Mouse (Mus musculus) forebrain, postnatal 0 days (tissue): ENCODE results near the gene Vmn1r215. TPM values are rescaled to one million over a fixed set of nuclear protein-coding genes. Genes with fewer than 3 reads are reported as not detected.
A peak's percentile ranks its signal among the peaks of the same experiment; 100 is the strongest.
"Not testable (repeated sequence)": the region's sequence is repeated elsewhere in the genome, so short reads cannot be mapped to it uniquely, and the experiment has no call there.

Experiments
- ATAC-seq: fragments of 200-750 bp; cut with Nextera tagmentation; 2 replicates; pipeline ENCODE4 v1.8.0; 2017; ENCODE audit warnings: mild to moderate bottlenecking, moderate library complexity
- DNase-seq: peaks from one replicate; pipeline ENCODE4 v3.0.0-alpha.2; 2015
- H3K27ac ChIP-seq: fragments of 300-500 bp; sonication (generic); 2 replicates; pipeline ENCODE4 v1.5.1; 2014; ENCODE audit warnings: low read depth, mild to moderate bottlenecking, antibody characterized with exemption, low read length, moderate library complexity, mixed read lengths
- H3K27me3 ChIP-seq: fragments of 300-500 bp; sonication (generic); 2 replicates; pipeline ENCODE4 v1.6.1; 2014; ENCODE audit warnings: mild to moderate bottlenecking, low read length, mixed read lengths; ENCODE audit not compliant: insufficient read depth
- H3K36me3 ChIP-seq: fragments of 300-500 bp; sonication (generic); 2 replicates; pipeline ENCODE4 v1.6.1; 2014; ENCODE audit warnings: mild to moderate bottlenecking, moderate library complexity; ENCODE audit not compliant: insufficient read depth
- H3K4me1 ChIP-seq: fragments of 300-500 bp; sonication (generic); 2 replicates; pipeline ENCODE4 v1.6.1; 2014; ENCODE audit warnings: antibody characterized with exemption; ENCODE audit not compliant: insufficient read depth
- H3K4me2 ChIP-seq: fragments of 300-500 bp; sonication (generic); 2 replicates; pipeline ENCODE4 v1.6.1; 2014; ENCODE audit warnings: low read depth, mild to moderate bottlenecking, moderate library complexity
- H3K4me3 ChIP-seq: fragments of 300-500 bp; sonication (generic); 2 replicates; pipeline ENCODE4 v1.5.1; 2014; ENCODE audit warnings: low read depth, low read length, mixed read lengths
- H3K9ac ChIP-seq: fragments of 300-500 bp; sonication (generic); 2 replicates; pipeline ENCODE4 v1.6.1; 2014; ENCODE audit warnings: mild to moderate bottlenecking
- H3K9me3 ChIP-seq: fragments of 300-500 bp; sonication (generic); 2 replicates; pipeline ENCODE4 v1.6.1; 2016; ENCODE audit warnings: low read length
- CTCF ChIP-seq: sonication (generic); IDR thresholded peaks from 2 replicates; pipeline ENCODE4 v1.5.1; 2016; ENCODE audit warnings: antibody characterized with exemption, control low read depth, low read depth
- WGBS: fragments of 180-500 bp; shearing (Covaris S2); extraction: QIAGEN DNeasy Blood & Tissue Kit; methylation state at CpG from one replicate; pipeline ENCODE4 v1.1.7; 2014; 5-methylcytosine and 5-hydroxymethylcytosine counted together
- polyA plus RNA-seq: library from polyadenylated mRNA; unstranded; fragments of >200 nt; fragmentation: Nextera tagmentation; extraction: Ambion mirVana; gene quantifications from 2 replicates; pipeline ENCODE4 v1.2.1, GENCODE M21; 2015
- total RNA-seq: library from RNA; depleted of rRNA; stranded (reverse); fragments of >200 nt; gene quantifications from 2 replicates; pipeline ENCODE4 v1.2.3, GENCODE M21; 2014; rRNA removed

The Vmn1r215 gene
- total RNA-seq (not detected in 2 replicates), polyA plus RNA-seq (not detected in 2 replicates)

DNA sequence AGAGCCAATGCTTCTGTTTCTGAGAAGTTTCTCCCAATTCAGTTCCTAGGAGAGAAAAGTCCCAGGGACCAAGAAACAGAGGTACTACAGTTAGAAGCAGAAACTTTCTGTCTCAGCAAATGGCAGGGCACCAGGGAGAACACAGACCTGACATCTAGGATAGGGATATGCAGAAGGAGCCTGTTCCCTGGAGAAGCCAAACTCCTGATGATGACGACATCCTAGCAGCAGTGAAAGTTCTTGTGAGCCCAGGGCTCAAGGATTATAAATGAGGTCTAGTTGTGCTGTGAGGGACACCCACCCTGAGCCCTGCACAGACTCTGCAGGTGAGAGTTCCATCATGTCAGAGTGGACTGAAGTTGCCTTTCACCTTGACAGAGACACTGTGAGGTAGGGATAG is at the start of gene Vmn1r215:
TSS of gene Vmn1r215 (plus strand) at position 301 of the 400 bp plus-strand sequence.
- Histone ChIP-seq H3K4me3 (no peak within 1 kb of the TSS), H3K9ac (no peak within 1 kb of the TSS), H3K4me2 (no peak within 1 kb of the TSS), H3K27me3 (no peaks in the 10 kb centered on the region), H3K36me3 (no peaks in the 10 kb centered on the region), H3K4me1 (no peaks in the 10 kb centered on the region), H3K9me3 (no peaks in the 10 kb centered on the region), H3K27ac (no peak within 1 kb of the TSS)
- DNase-seq, result no peak
- no peak for TF ChIP-seq CTCF
- ATAC-seq, result no peak
- WGBS, result 88% methylated on average over 1 of the region's 1 CpGs

DNA sequence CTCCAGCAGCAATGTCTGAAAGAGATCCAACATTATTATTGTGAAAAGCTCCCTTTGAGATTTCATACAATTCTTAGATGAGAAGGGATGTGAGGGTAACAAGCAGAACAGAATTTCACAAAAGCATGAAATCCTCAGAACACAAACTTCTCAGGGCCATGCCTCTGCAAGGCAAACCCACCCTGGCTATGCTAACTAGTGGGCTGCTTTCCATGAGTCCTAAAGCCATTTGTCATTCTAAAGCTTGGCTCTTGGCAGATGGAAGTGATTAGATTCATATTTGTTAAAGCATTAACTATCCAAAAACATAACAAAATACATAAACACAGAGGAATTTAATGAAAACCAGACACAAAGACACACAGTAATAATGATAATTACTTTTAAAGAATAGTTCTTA is 49.7 kb upstream of the Vmn1r215 start:
- DNase-seq (no peak), ATAC-seq (no peak)

DNA sequence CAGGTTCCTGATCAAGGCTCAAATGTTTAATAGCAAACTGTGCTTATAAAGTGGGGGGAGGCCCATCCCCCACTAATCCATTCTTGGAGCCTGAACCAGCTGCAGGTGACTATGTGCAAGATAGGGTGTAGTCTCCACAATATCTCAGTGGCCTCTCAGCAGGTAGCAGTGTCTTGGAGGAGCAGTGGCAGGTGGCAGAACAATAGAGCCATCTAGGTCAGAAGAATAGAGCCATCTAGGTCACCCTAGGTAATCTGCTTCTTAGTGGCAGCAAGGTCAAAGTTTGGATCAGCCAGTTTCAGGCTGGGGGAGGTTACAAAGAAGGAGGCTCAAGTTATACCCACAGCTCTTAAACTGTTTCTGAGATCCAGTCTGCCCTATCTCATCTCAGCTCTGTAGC is 43.0 kb upstream of the Vmn1r215 start:
- ATAC-seq, result no peak

More for the DNA sequence above, 49.7 kb upstream of the Vmn1r215 start:
- no peaks in the 10 kb centered on the region for H3K4me1 ChIP-seq
- no peak overlapping the region for H3K27ac ChIP-seq
- H3K36me3 ChIP-seq, result no peaks in the 10 kb centered on the region
- no peak for TF ChIP-seq CTCF
- no peak overlapping the region for H3K4me2 ChIP-seq
- H3K9ac ChIP-seq, result no peak overlapping the region
- no peaks in the 10 kb centered on the region for H3K9me3 ChIP-seq
- no peaks in the 10 kb centered on the region for H3K27me3 ChIP-seq
- no peak overlapping the region for H3K4me3 ChIP-seq

DNA sequence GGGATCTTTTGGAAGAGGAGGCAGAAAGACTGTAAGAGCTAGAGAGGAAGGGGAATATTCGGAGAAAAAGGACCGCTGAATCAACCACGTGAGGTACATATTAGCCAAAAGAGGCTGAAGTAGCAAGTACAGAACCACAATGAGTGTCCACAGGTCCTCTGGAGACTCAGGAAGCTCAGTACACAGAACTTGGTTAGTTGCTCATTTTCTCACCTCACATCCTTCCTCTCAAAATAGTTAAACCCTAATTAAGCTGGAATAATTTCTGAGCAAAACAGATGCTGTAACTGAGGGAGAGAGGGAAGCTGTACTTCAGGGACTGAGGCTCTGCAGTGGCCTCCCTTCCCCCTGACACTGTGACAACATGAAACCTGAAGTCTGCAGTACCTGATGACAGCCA is 37.7 kb upstream of the Vmn1r215 start, which contains the start of gene Vmn1r214:
TSS of gene Vmn1r214 (plus strand) at position 301 of the 400 bp plus-strand sequence.
- ATAC-seq, result no peak
- no peaks in the 10 kb centered on the region for H3K9me3 ChIP-seq
- H3K4me2 ChIP-seq, result no peak within 1 kb of the TSS
- no peaks in the 10 kb centered on the region for H3K36me3 ChIP-seq
- no peak within 1 kb of the TSS for H3K27ac ChIP-seq
- H3K4me1 ChIP-seq, result no peaks in the 10 kb centered on the region
- H3K4me3 ChIP-seq, result no peak within 1 kb of the TSS
- H3K9ac ChIP-seq, result no peak within 1 kb of the TSS
- no peak for DNase-seq
- 82% methylated on average over 3 of the region's 3 CpGs for WGBS
- no peaks in the 10 kb centered on the region for H3K27me3 ChIP-seq
- TF ChIP-seq CTCF, result no peak

More for the DNA sequence above, 43.0 kb upstream of the Vmn1r215 start:
- no peak for DNase-seq
- H3K27ac ChIP-seq, result no peak overlapping the region
- H3K27me3 ChIP-seq, result no peaks in the 10 kb centered on the region
- no peak overlapping the region for H3K4me2 ChIP-seq
- no peak overlapping the region for H3K9ac ChIP-seq
- no peaks in the 10 kb centered on the region for H3K36me3 ChIP-seq
- no peak overlapping the region for H3K4me3 ChIP-seq
- TF ChIP-seq CTCF, result no peak
- no peaks in the 10 kb centered on the region for H3K4me1 ChIP-seq
- H3K9me3 ChIP-seq, result no peaks in the 10 kb centered on the region

DNA sequence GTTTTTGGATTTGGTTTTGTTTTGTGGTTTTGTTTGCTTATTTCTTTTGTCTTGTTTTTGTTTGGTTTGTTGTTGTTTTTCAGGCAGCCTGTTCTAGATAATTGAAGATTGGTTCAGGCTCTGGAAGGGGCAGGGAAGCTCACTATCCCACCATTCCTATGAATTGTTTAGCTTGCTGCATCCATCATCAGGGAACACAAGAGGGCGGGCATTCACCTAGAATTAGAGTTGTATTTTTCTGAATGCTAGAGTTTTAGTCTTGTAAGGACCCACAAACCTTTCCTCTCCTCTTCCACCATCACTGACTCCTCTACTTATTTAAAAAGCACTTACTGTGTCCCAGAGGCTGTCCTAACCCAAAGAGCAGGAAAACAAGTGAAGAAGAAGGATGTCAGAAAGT is 10.0 kb upstream of the Vmn1r215 start:
- H3K27me3 ChIP-seq, result no peaks in the 10 kb centered on the region
- WGBS, result 58% methylated on average over 1 of the region's 1 CpGs
- no peaks in the 10 kb centered on the region for H3K9me3 ChIP-seq
- no peak overlapping the region for H3K27ac ChIP-seq
- ATAC-seq (no peak), DNase-seq (no peak)
- H3K4me3 ChIP-seq, result no peak overlapping the region
- TF ChIP-seq CTCF, result peak; percentile 11; the same call in 1 of the 2 replicates
- H3K4me1 ChIP-seq, result no peaks in the 10 kb centered on the region
- no peak overlapping the region for H3K4me2 ChIP-seq
- H3K9ac ChIP-seq, result no peak overlapping the region
- H3K36me3 ChIP-seq, result no peaks in the 10 kb centered on the region

DNA sequence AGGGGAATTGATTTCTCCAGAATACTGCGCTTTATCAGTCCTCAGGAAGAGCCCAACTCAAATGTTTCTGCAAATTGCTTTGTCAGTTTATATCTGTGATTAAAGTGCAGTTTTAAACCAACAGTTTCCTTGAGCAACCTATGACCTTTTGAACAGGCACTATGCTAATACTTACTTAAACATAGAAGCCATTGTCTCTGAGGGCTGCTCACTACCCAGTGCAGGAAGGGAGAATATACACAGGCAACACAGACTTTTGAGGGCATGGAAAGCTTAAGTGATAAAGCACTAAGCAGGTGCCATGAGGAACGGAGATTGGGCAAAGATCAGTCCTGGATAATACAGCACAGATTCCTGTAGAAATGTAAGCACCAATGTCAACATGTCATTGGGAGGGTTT is 1.5 kb downstream of the Vmn1r215 start:
- ATAC-seq (no peak), DNase-seq (no peak)
- Histone ChIP-seq H3K4me1 (no peaks in the 10 kb centered on the region), H3K9me3 (no peaks in the 10 kb centered on the region), H3K27me3 (no peaks in the 10 kb centered on the region), H3K27ac (no peak overlapping the region), H3K4me3 (no peak overlapping the region), H3K9ac (no peak overlapping the region), H3K36me3 (no peaks in the 10 kb centered on the region), H3K4me2 (no peak overlapping the region)
- TF ChIP-seq CTCF, result no peak
- WGBS, result 96% methylated on average over 2 of the region's 2 CpGs

DNA sequence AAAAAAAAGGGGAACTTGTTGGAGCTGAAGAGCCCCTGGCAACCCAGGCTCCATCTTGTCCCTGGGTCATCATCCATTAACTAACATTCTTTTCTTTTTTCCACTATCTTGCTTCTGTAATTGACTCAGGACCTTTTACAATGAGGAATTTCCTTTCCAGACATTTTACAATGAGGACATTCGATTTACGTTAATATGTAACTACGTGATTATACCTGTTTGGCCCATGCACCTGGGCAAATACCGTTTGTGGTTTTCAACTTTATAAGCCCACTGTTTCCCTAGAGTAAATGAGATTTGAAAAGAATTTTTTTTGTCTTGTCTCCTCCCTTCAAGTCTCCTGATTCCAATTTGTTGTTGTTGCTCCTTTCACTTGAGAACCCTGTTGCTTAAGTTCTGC is 26.6 kb downstream of the Vmn1r215 start:
- H3K4me2 ChIP-seq, result no peak overlapping the region
- no peaks in the 10 kb centered on the region for H3K9me3 ChIP-seq
- no peaks in the 10 kb centered on the region for H3K4me1 ChIP-seq
- H3K27me3 ChIP-seq, result no peaks in the 10 kb centered on the region
- H3K36me3 ChIP-seq, result no peaks in the 10 kb centered on the region
- ATAC-seq (no peak), DNase-seq (no peak)
- H3K9ac ChIP-seq, result no peak overlapping the region
- WGBS, result 96% methylated on average over 4 of the region's 4 CpGs
- TF ChIP-seq CTCF, result no peak
- H3K27ac ChIP-seq, result no peak overlapping the region
- no peak overlapping the region for H3K4me3 ChIP-seq

DNA sequence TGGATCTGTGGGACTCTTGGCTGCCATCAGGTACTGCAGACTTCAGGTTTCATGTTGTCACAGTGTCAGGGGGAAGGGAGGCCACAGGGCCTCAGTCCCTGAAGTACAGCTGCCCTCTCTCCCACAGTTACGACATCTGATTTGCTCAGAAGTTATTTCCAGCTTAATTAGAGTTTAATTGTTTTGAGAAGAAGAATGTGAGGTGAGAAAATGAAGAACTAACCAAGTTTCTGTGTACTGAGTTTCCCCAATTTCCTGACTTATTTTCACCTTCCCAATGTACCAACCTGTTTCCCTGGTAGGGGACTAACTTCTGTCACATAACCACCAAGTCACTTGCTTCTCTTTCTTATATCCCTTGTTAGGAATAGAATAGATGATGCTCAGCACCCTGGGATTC is 50.3 kb downstream of the Vmn1r215 start, which contains the start of gene Vmn1r217:
TSS of gene Vmn1r217 (minus strand) at position 101 of the 400 bp plus-strand sequence.
- H3K4me3 ChIP-seq, H3K27me3 ChIP-seq, H3K4me1 ChIP-seq, H3K36me3 ChIP-seq, H3K9me3 ChIP-seq, H3K27ac ChIP-seq, H3K9ac ChIP-seq, H3K4me2 ChIP-seq, DNase-seq, ATAC-seq: not testable (repeated sequence)
- WGBS, result 84% methylated on average over 1 of the region's 1 CpGs
